ENCODE assay signal across 8 mouse cellular contexts in genomic region chr17:68210313-68211254, GRCm38 (mm10).
A peak's percentile ranks its signal among the peaks of the same experiment; 100 is the strongest.
DNase-seq lines count a peak whose midpoint lies in the region; ATAC-seq lines count a peak whose summit lies in the region.

No protein-coding gene starts in this region.

- no peak overlapping the region for H3K4me3 ChIP-seq in embryonic facial prominence, embryonic 12.5 days
- H3K4me3 ChIP-seq in heart, embryonic 14.5 days (ENCODE audit: control insufficient read depth in 1 of 2, insufficient read depth in 1 of 2, low read depth in 1 of 2, low read length in 2 of 2) = peak overlapping the region in 1 of 2 experiments; percentile 7; a peak in 1 of 4 replicates
- H3K4me3 ChIP-seq in lung, embryonic 15.5 days = peak overlapping the region; percentile 7; the same call in 1 of the 2 replicates

- no peaks in the 10 kb centered on the region for H3K27me3 ChIP-seq in embryonic facial prominence, embryonic 12.5 days
- no peaks in the 10 kb centered on the region for H3K27me3 ChIP-seq in heart, embryonic 14.5 days (ENCODE audit: control insufficient read depth, insufficient read depth, low read length)
- H3K27me3 ChIP-seq in lung, embryonic 15.5 days = no peaks in the 10 kb centered on the region

- no peaks in the 10 kb centered on the region for H3K36me3 ChIP-seq in embryonic facial prominence, embryonic 12.5 days
- no peaks in the 10 kb centered on the region for H3K36me3 ChIP-seq in heart, embryonic 14.5 days (ENCODE audit: control insufficient read depth, insufficient read depth, low read length)
- no peaks in the 10 kb centered on the region for H3K36me3 ChIP-seq in lung, embryonic 15.5 days

- H3K4me1 ChIP-seq in embryonic facial prominence, embryonic 12.5 days = 0 out of 2 replicates have a peak, but pooled peaks cover 6% of the 10 kb centered on the region
- no peaks in the 10 kb centered on the region for H3K4me1 ChIP-seq in heart, embryonic 14.5 days (ENCODE audit: control insufficient read depth in 2 of 2, insufficient read depth in 2 of 2, low read length in 2 of 2)
- H3K4me1 ChIP-seq in lung, embryonic 15.5 days = peaks cover 6% of the 10 kb centered on the region; the same call in 1 of the 2 replicates

- peak; percentile 4 for DNase-seq in ovary, adult 18-20 months (ENCODE audit: low spot score)
- DNase-seq in ovary, postnatal 10 days (ENCODE audit: low spot score) = no peak
- DNase-seq in kidney, adult 9 months = peak; percentile 65
- DNase-seq in right cerebral cortex, postnatal 4 days = peak; percentile 5
- no peak for DNase-seq in spleen, adult 18-20 months

- H3K9me3 ChIP-seq in embryonic facial prominence, embryonic 12.5 days = no peaks in the 10 kb centered on the region
- H3K9me3 ChIP-seq in heart, embryonic 14.5 days (ENCODE audit: control insufficient read depth, low read length) = no peaks in the 10 kb centered on the region; the same call in 1 of the 2 replicates
- no peaks in the 10 kb centered on the region for H3K9me3 ChIP-seq in lung, embryonic 15.5 days

- no peak for ATAC-seq in embryonic facial prominence, embryonic 12.5 days (ENCODE audit: insufficient number of reproducible peaks, insufficient read depth, low FRiP score, low TSS enrichment)
- 0 out of 2 replicates have a peak, but pooled peaks have one; percentile 3 for ATAC-seq in heart, embryonic 14.5 days (ENCODE audit: insufficient number of reproducible peaks, insufficient read depth, low FRiP score, low read depth)
- ATAC-seq in lung, embryonic 15.5 days (ENCODE audit: borderline replicate concordance, extremely low read depth, low FRiP score, low TSS enrichment) = peak; percentile 72; the same call in 1 of the 2 replicates

- no peak overlapping the region for H3K9ac ChIP-seq in embryonic facial prominence, embryonic 12.5 days
- H3K9ac ChIP-seq in heart, embryonic 14.5 days (ENCODE audit: low read length) = no peak overlapping the region
- no peak overlapping the region for H3K9ac ChIP-seq in lung, embryonic 15.5 days

- 25% methylated on average over 14 of the region's 14 CpGs for WGBS in embryonic facial prominence, embryonic 12.5 days
- WGBS in heart, embryonic 14.5 days = 15% methylated on average over 14 of the region's 14 CpGs
- WGBS in lung, embryonic 15.5 days = 11% methylated on average over 14 of the region's 14 CpGs

- peak overlapping the region; percentile 25 for H3K4me2 ChIP-seq in embryonic facial prominence, embryonic 12.5 days (replicated peaks)
- H3K4me2 ChIP-seq in heart, embryonic 14.5 days (ENCODE audit: low read length) = peak overlapping the region; percentile 52
- H3K4me2 ChIP-seq in lung, embryonic 15.5 days = peak overlapping the region; percentile 41

- no peak overlapping the region for H3K27ac ChIP-seq in embryonic facial prominence, embryonic 12.5 days
- H3K27ac ChIP-seq in heart, embryonic 14.5 days (replicated peaks in 1 of 2; ENCODE audit: control insufficient read depth in 1 of 2, insufficient read depth in 1 of 2, low read depth in 2 of 2, low read length in 2 of 2) = no peak overlapping the region
- no peak overlapping the region for H3K27ac ChIP-seq in lung, embryonic 15.5 days

Comparison
In these comparisons a context has a peak if more than half of its experiments do, and no peak if none do; other contexts are left out.
1. DNase-seq: peak in ovary, adult 18-20 months (single experiment), kidney, adult 9 months (single experiment) and right cerebral cortex, postnatal 4 days (single experiment); none in ovary, postnatal 10 days (single experiment) and spleen, adult 18-20 months (0 of 2).
2. Peak in every context shown above with its lines, with median percentiles within 50 percentile points of each other: H3K4me2 ChIP-seq.